Mouse (Mus musculus): ENCODE data around the gene Gm3043. TPM values are rescaled to one million over a fixed set of nuclear protein-coding genes. Genes with fewer than 3 reads are reported as not detected.
"Not testable (repeated sequence)": the region's sequence is repeated elsewhere in the genome, so short reads cannot be mapped to it uniquely, and the experiment has no call there.

Gm3043 gene
- polyA plus RNA-seq (2015; fragmentation: Nextera tagmentation; extraction: Ambion mirVana): not detected in 2 replicates

DNA sequence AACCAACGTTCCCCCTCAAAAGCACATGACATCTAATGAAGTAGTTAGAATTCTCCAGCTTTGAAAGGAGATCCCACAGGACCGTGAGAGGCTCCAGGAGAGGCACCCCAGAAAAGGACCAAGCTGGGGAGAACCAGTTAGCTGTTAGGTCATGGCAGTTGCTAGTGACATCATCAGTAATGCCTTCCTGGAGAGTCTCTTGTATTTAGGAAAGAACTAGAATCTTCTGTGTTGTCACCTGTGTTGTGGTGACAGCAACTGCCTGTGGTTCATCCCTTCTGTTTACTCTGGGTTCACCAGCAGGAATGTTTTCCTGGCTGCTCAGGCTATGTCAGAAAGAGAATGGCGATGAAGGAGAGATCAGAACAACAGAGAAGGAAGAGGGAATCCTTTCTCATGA lies at the start of gene Gm3043:
TSS of gene Gm3043 (plus strand) at position 301 of the 400 bp plus-strand sequence.
- H3K4me1 ChIP-seq; H3K9ac ChIP-seq (replicated peaks); H3K4me2 ChIP-seq (replicated peaks); H3K27me3 ChIP-seq; H3K36me3 ChIP-seq; H3K9me3 ChIP-seq; H3K4me3 ChIP-seq; H3K27ac ChIP-seq (replicated peaks); ATAC-seq (replicated peaks): not testable (repeated sequence)
- no CpG with 5 or more reads among the region's 3 CpGs for WGBS

DNA sequence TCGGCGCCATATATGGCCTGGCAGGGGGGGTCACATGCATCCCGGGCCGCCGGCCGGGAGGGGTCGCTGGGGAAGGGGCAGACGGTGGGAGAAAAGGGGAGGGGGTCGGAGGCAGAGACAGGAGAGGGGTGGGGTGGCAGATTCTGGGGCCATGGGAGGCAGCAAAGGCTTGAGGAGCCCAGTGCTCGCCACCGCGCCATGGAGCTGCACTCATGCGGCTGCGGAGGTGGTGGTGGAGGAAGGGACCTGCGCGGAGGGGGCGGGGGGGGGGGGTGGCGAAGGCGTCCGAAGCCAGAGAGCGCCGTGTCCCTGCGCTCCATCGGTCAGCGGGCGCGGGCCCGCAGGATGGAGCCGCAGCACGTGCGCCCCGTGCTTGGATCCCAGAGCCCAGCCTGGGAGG lies 36.9 kb upstream of the Gm3043 start, which contains the start of gene Gm3020:
TSS of gene Gm3020 (plus strand) at position 301 of the 400 bp plus-strand sequence.
- not testable (repeated sequence) for ATAC-seq (replicated peaks); H3K4me2 ChIP-seq (replicated peaks); H3K9me3 ChIP-seq; H3K9ac ChIP-seq (replicated peaks); H3K36me3 ChIP-seq; H3K27me3 ChIP-seq; H3K4me3 ChIP-seq; H3K4me1 ChIP-seq; H3K27ac ChIP-seq (replicated peaks)
- no CpG with 5 or more reads among the region's 32 CpGs for WGBS

Other genes with a start within 250 kb of the Gm3043 start
- not detected in 2 replicates for gene Gm10408, start 239.4 kb upstream of the Gm3043 start, polyA plus RNA-seq (2015; fragmentation: Nextera tagmentation; extraction: Ambion mirVana)
- gene Gm3012, start 54.3 kb upstream of the Gm3043 start, polyA plus RNA-seq (2015; fragmentation: Nextera tagmentation; extraction: Ambion mirVana): not detected in 2 replicates
- 11.3 and 12.4 TPM in 2 replicates for gene Gm3020, start 36.8 kb upstream of the Gm3043 start, polyA plus RNA-seq (2015; fragmentation: Nextera tagmentation; extraction: Ambion mirVana)
- gene Gm3002, start 121.3 kb downstream of the Gm3043 start, polyA plus RNA-seq (2015; fragmentation: Nextera tagmentation; extraction: Ambion mirVana): 3.4 and 3.7 TPM in 2 replicates
- 0.17 TPM in 2 replicates for gene Gm3033, start 157.5 kb downstream of the Gm3043 start, polyA plus RNA-seq (2015; fragmentation: Nextera tagmentation; extraction: Ambion mirVana)
- not detected in 2 replicates for gene Gm2916, start 195.4 kb downstream of the Gm3043 start, polyA plus RNA-seq (2015; fragmentation: Nextera tagmentation; extraction: Ambion mirVana)
- gene Gm3029, start 243.0 kb downstream of the Gm3043 start, polyA plus RNA-seq (2015; fragmentation: Nextera tagmentation; extraction: Ambion mirVana): not detected in 2 replicates

Measured in forebrain, embryonic 15.5 days (tissue).